12 mouse cellular contexts compared by ENCODE assay signal in the genomic region with DNA sequence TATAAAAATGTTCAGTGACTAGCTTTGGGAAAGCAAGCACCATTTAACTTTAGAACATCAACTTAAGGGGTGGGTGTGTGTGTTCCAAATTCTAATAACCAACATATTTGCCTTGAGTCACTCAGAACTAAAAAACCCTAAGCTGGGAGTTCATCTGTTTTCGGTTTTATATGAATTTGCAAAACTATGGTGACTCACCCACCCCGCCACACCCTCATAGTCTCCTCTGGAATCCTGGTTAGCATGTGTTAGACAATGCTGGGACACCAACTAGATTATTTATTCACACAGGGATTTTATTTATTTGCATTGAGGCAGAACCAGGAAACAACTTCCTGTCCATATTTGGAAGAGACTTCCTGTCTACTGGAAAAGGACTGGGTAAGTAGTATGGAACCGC.
"Had no signal": no experiment of that assay in that cellular context is flagged by ENCODE, and none has a peak within 500 bp of the region (broad histone marks: within the 10 kb centered on the region; RNA-seq: fewer than 3 reads in every experiment).

No protein-coding gene starts in this region.

- H3K27me3 ChIP-seq: limb, embryonic 12.5 days; midbrain, embryonic 13.5 days; neural tube, embryonic 12.5 days had no signal

- H3K9me3 ChIP-seq: limb, embryonic 12.5 days; midbrain, embryonic 13.5 days; neural tube, embryonic 12.5 days had no signal

- H3K4me2 ChIP-seq: limb, embryonic 12.5 days; midbrain, embryonic 13.5 days; neural tube, embryonic 12.5 days had no signal

- DNase-seq: kidney, postnatal 25 days; layer of hippocampus, postnatal 36 days; lung, adult 2 months; lung, postnatal 36 days; spleen, adult 18-20 months; thymus, adult 18-20 months; thymus, postnatal 14 days had no signal

- H3K4me3 ChIP-seq: limb, embryonic 12.5 days; midbrain, embryonic 13.5 days; neural tube, embryonic 12.5 days had no signal

- H3K4me1 ChIP-seq: midbrain, embryonic 13.5 days; neural tube, embryonic 12.5 days had no signal

- H3K9ac ChIP-seq: limb, embryonic 12.5 days; liver, embryonic 14.5 days; midbrain, embryonic 13.5 days; neural tube, embryonic 12.5 days had no signal

- H3K27ac ChIP-seq: limb, embryonic 12.5 days; liver, embryonic 14.5 days; midbrain, embryonic 13.5 days; neural tube, embryonic 12.5 days had no signal

- ATAC-seq: lung, postnatal 0 days; midbrain, embryonic 13.5 days had no signal

- H3K36me3 ChIP-seq: limb, embryonic 12.5 days; midbrain, embryonic 13.5 days; neural tube, embryonic 12.5 days had no signal
